In genomic region chr3:69340486-69340885, GRCm38 (mm10) we compare ENCODE assay signal across 28 mouse cellular contexts. TPM values are rescaled to one million over a fixed set of nuclear protein-coding genes. Genes with fewer than 3 reads are reported as not detected.
DNase-seq lines count a peak whose midpoint lies in the region; ATAC-seq lines count a peak whose summit lies in the region.
"Had no signal": no experiment of that assay in that cellular context is flagged by ENCODE, and none has a peak within 500 bp of the region (broad histone marks: within the 10 kb centered on the region; RNA-seq: fewer than 3 reads in every experiment).

No protein-coding gene starts in this region.

- WGBS in heart, embryonic 11.5 days (ENCODE audit: insufficient replicate concordance): 59% methylated on average over 1 of the region's 1 CpGs
- 60% methylated on average over 1 of the region's 1 CpGs for WGBS in heart, embryonic 10.5 days
- 15% methylated on average over 1 of the region's 1 CpGs for WGBS in liver, embryonic 13.5 days (ENCODE audit: insufficient replicate concordance)

- no peaks in the 10 kb centered on the region for H3K27me3 ChIP-seq in heart, embryonic 11.5 days (ENCODE audit: control insufficient read depth, insufficient read depth, low read length)
- H3K27me3 ChIP-seq in heart, embryonic 10.5 days (ENCODE audit: insufficient read depth, poor library complexity, severe bottlenecking): no peaks in the 10 kb centered on the region
- H3K27me3 ChIP-seq in liver, embryonic 13.5 days: no peaks in the 10 kb centered on the region
- H3K27me3 ChIP-seq: heart, embryonic 12.5 days; kidney, embryonic 15.5 days; midbrain, embryonic 12.5 days; neural tube, embryonic 12.5 days had no signal

- peaks cover 2% of the 10 kb centered on the region; the same call in 1 of the 2 replicates for H3K4me1 ChIP-seq in heart, embryonic 11.5 days (ENCODE audit: control insufficient read depth, insufficient read depth, low read length)
- H3K4me1 ChIP-seq in heart, embryonic 10.5 days: peaks cover 13% of the 10 kb centered on the region
- peaks cover 63% of the 10 kb centered on the region for H3K4me1 ChIP-seq in liver, embryonic 13.5 days (replicated peaks)
- H3K4me1 ChIP-seq: kidney, embryonic 15.5 days; midbrain, embryonic 12.5 days; neural tube, embryonic 12.5 days had no signal

- no peak overlapping the region for H3K4me3 ChIP-seq in heart, embryonic 11.5 days (ENCODE audit: low read depth, low read length)
- no peak overlapping the region for H3K4me3 ChIP-seq in heart, embryonic 10.5 days
- no peak overlapping the region for H3K4me3 ChIP-seq in liver, embryonic 13.5 days (replicated peaks)
- H3K4me3 ChIP-seq: heart, embryonic 12.5 days; kidney, embryonic 15.5 days; midbrain, embryonic 12.5 days; myocyte; neural tube, embryonic 12.5 days had no signal

- 0 out of 2 replicates have a peak overlapping the region, but pooled peaks have one; percentile 10 for H3K27ac ChIP-seq in heart, embryonic 11.5 days (ENCODE audit: low read depth, low read length)
- no peak overlapping the region for H3K27ac ChIP-seq in heart, embryonic 10.5 days
- H3K27ac ChIP-seq in liver, embryonic 13.5 days: peak overlapping the region; percentile 84
- H3K27ac ChIP-seq: kidney, embryonic 15.5 days; midbrain, embryonic 12.5 days; neural tube, embryonic 12.5 days had no signal

- H3K4me2 ChIP-seq in heart, embryonic 11.5 days: no peak overlapping the region
- peak overlapping the region; percentile 52 for H3K4me2 ChIP-seq in liver, embryonic 13.5 days
- H3K4me2 ChIP-seq: heart, embryonic 12.5 days; kidney, embryonic 15.5 days; lung, embryonic 14.5 days; midbrain, embryonic 12.5 days; neural tube, embryonic 12.5 days had no signal

- DNase-seq in heart, embryonic 10.5 days (ENCODE audit: low spot score): no peak
- DNase-seq in liver, embryonic 13.5 days: peak; percentile 27
- no peak for DNase-seq in lung, postnatal 14 days
- DNase-seq in urinary bladder, adult 2 months (ENCODE audit: low spot score): no peak
- no peak for DNase-seq in frontal cortex, adult 2 months (ENCODE audit: extremely low spot score in 1 of 2, low spot score in 1 of 2)
- DNase-seq: adrenal gland, adult 8-10 months; cerebellum, adult 11 months; cerebellum, adult 9-11 months; heart, postnatal 4 days; kidney, adult 18-20 months; kidney, postnatal 25 days; left cerebral cortex, postnatal 4 days; lung, embryonic 14.5 days; right cerebral cortex, adult 18-20 months; thymus, adult 2 months; thymus, postnatal 36 days had no signal

- ATAC-seq in heart, embryonic 11.5 days (replicated peaks; ENCODE audit: insufficient number of reproducible peaks, low FRiP score, low TSS enrichment): no peak
- peak; percentile 45; the same call in 1 of the 2 replicates for ATAC-seq in erythroid progenitor cell, adult 5-6 weeks (replicated peaks; ENCODE audit: low FRiP score, poor library complexity, severe bottlenecking)
- peak; percentile 86 for ATAC-seq in liver, embryonic 13.5 days (ENCODE audit: low read depth)
- peak; percentile 83 for ATAC-seq in megakaryocyte progenitor cell, adult 5-6 weeks (replicated peaks; ENCODE audit: poor library complexity)
- ATAC-seq: activated CD4-positive, CD25-positive, alpha-beta regulatory T cell, adult 4 months; CD4-positive, CD25-positive, alpha-beta regulatory T cell, adult 4 months; forebrain, embryonic 14.5 days; hindbrain, embryonic 16.5 days had no signal

- no peaks in the 10 kb centered on the region for H3K9me3 ChIP-seq in heart, embryonic 11.5 days (replicated peaks; ENCODE audit: control insufficient read depth, low read length)
- H3K9me3 ChIP-seq in heart, embryonic 10.5 days: no peaks in the 10 kb centered on the region
- H3K9me3 ChIP-seq in liver, embryonic 13.5 days (replicated peaks): no peaks in the 10 kb centered on the region
- H3K9me3 ChIP-seq: heart, embryonic 12.5 days; kidney, embryonic 15.5 days; midbrain, embryonic 12.5 days; neural tube, embryonic 12.5 days had no signal

- H3K9ac ChIP-seq in heart, embryonic 11.5 days (ENCODE audit: low read depth, low read length): no peak overlapping the region
- peak overlapping the region; percentile 38 for H3K9ac ChIP-seq in liver, embryonic 13.5 days
- H3K9ac ChIP-seq: heart, embryonic 12.5 days; kidney, embryonic 15.5 days; lung, embryonic 14.5 days; midbrain, embryonic 12.5 days; neural tube, embryonic 12.5 days had no signal

- no peaks in the 10 kb centered on the region for H3K36me3 ChIP-seq in heart, embryonic 11.5 days (ENCODE audit: control insufficient read depth, insufficient read depth, low read length)
- H3K36me3 ChIP-seq in heart, embryonic 10.5 days: no peaks in the 10 kb centered on the region
- no peaks in the 10 kb centered on the region for H3K36me3 ChIP-seq in liver, embryonic 13.5 days
- H3K36me3 ChIP-seq: heart, embryonic 12.5 days; kidney, embryonic 15.5 days; midbrain, embryonic 12.5 days; neural tube, embryonic 12.5 days had no signal

RNA-seq across cellular contexts. Expression of gene Ppm1l, which starts 23.8 kb away (rescaled TPM):
- polyA plus RNA-seq in heart, embryonic 11.5 days (2014; fragmentation: Nextera tagmentation; extraction: Ambion mirVana): 5.6 and 8.8 TPM in 2 replicates
- 5.8 and 7.1 TPM in 2 replicates for polyA plus RNA-seq in heart, embryonic 10.5 days (2016; fragmentation: Nextera tagmentation; extraction: Ambion mirVana)
- 27.2 and 28.5 TPM in 2 replicates for total RNA-seq in erythroid progenitor cell, adult 5-6 weeks (2015; ENCODE audit: low replicate concordance)
- total RNA-seq in erythroid progenitor cell, adult 5-6 weeks (2017; ENCODE audit: low replicate concordance): 29.4 and 32.6 TPM in 2 replicates
- polyA plus RNA-seq in liver, embryonic 13.5 days (2015; fragmentation: Nextera tagmentation; extraction: Ambion mirVana): 4.5 and 5.4 TPM in 2 replicates
- 2.2 TPM in 2 replicates for total RNA-seq in megakaryocyte progenitor cell, adult 5-6 weeks (2015)
- 1.5 and 2.0 TPM in 2 replicates for total RNA-seq in megakaryocyte progenitor cell, adult 5-6 weeks (2017)
- polyA plus RNA-seq in urinary bladder, adult 2 months (2012; rRNA removed): 6.7 and 10.3 TPM in 2 replicates
- 29.5 and 32.2 TPM in 2 replicates for polyA plus RNA-seq in frontal cortex, adult 2 months (2012; rRNA removed)
